Mouse (Mus musculus) lung, embryonic 16.5 days (tissue): Measurements from ENCODE around the gene Prok1. TPM values are rescaled to one million over a fixed set of nuclear protein-coding genes. Genes with fewer than 3 reads are reported as not detected.

Experiments used
- ATAC-seq: fragments of 200-750 bp; cut with Nextera tagmentation; 2 replicates; pipeline ENCODE4 v1.8.0; 2017; ENCODE audit warnings: low read depth, mild to moderate bottlenecking, moderate library complexity
- H3K27ac ChIP-seq: fragments of 300-500 bp; sonication (generic); 2 replicates; pipeline ENCODE4 v1.5.1; 2014; ENCODE audit warnings: mild to moderate bottlenecking, control low read depth, low read length
- H3K27me3 ChIP-seq: fragments of 300-500 bp; sonication (generic); 2 replicates; pipeline ENCODE4 v1.6.1; 2014; ENCODE audit warnings: low read depth, low read length, mixed read lengths; ENCODE audit not compliant: control insufficient read depth, insufficient read depth
- H3K36me3 ChIP-seq: fragments of 300-500 bp; sonication (generic); 2 replicates; pipeline ENCODE4 v1.6.1; 2014; ENCODE audit warnings: low read length; ENCODE audit not compliant: control insufficient read depth, insufficient read depth
- H3K4me1 ChIP-seq: fragments of 300-500 bp; sonication (generic); replicated peaks from 2 replicates; pipeline ENCODE4 v1.6.1; 2014; ENCODE audit warnings: low read length, mixed read lengths; ENCODE audit not compliant: control insufficient read depth, insufficient read depth
- H3K4me2 ChIP-seq: fragments of 300-500 bp; sonication (generic); 2 replicates; pipeline ENCODE4 v1.6.1; 2014; ENCODE audit warnings: low read depth, low read length, control low read depth
- H3K4me3 ChIP-seq: fragments of 300-500 bp; sonication (generic); 2 replicates; pipeline ENCODE4 v1.5.1; 2014; ENCODE audit warnings: mild to moderate bottlenecking, low read length, control low read depth
- H3K9ac ChIP-seq: fragments of 300-500 bp; sonication (generic); 2 replicates; pipeline ENCODE4 v1.6.1; 2014; ENCODE audit warnings: low read length, control low read depth
- H3K9me3 ChIP-seq: fragments of 300-500 bp; sonication (generic); 2 replicates; pipeline ENCODE4 v1.6.1; 2016; ENCODE audit warnings: low read length; ENCODE audit not compliant: control insufficient read depth
- WGBS: fragments of 180-500 bp; shearing (Covaris S2); extraction: QIAGEN DNeasy Blood & Tissue Kit; methylation state at CpG from one replicate; pipeline ENCODE4 v1.1.7; 2014; 5-methylcytosine and 5-hydroxymethylcytosine counted together
- polyA plus RNA-seq: library from polyadenylated mRNA; unstranded; fragments of >200 nt; fragmentation: Nextera tagmentation; extraction: Ambion mirVana; gene quantifications from 2 replicates; pipeline ENCODE4 v1.2.1, GENCODE M21; 2015

The Prok1 gene
- polyA plus RNA-seq, 1 experiment from 2014 or later = not detected

GRCm38 (mm10) chr3:107229822-107230221, 9.7 kb downstream of the Prok1 start:
- Histone ChIP-seq H3K4me2 (no peak overlapping the region), H3K9me3 (no peaks in the 10 kb centered on the region), H3K4me3 (no peak overlapping the region), H3K27ac (no peak overlapping the region), H3K9ac (no peak overlapping the region), H3K4me1 (peaks cover 3% of the 10 kb centered on the region), H3K36me3 (no peaks in the 10 kb centered on the region), H3K27me3 (no peaks in the 10 kb centered on the region)
- ATAC-seq = peak; percentile 60; the same call in 1 of the 2 replicates
- WGBS = 28% methylated on average over 5 of the region's 5 CpGs

GRCm38 (mm10) chr3:107229221-107229620, 10.3 kb downstream of the Prok1 start:
- H3K4me3 ChIP-seq = no peak overlapping the region
- H3K9ac ChIP-seq = no peak overlapping the region
- H3K36me3 ChIP-seq = no peaks in the 10 kb centered on the region
- no peak overlapping the region for H3K27ac ChIP-seq
- no peak for ATAC-seq
- no peaks in the 10 kb centered on the region for H3K9me3 ChIP-seq
- H3K4me2 ChIP-seq = no peak overlapping the region
- WGBS = 56% methylated on average over 5 of the region's 5 CpGs
- no peaks in the 10 kb centered on the region for H3K27me3 ChIP-seq
- peaks cover 3% of the 10 kb centered on the region for H3K4me1 ChIP-seq

GRCm38 (mm10) chr3:107225820-107226219, 13.7 kb downstream of the Prok1 start:
- Histone ChIP-seq H3K27ac (no peak overlapping the region), H3K36me3 (no peaks in the 10 kb centered on the region), H3K4me3 (no peak overlapping the region), H3K27me3 (no peaks in the 10 kb centered on the region), H3K9me3 (no peaks in the 10 kb centered on the region), H3K9ac (no peak overlapping the region), H3K4me1 (peaks cover 3% of the 10 kb centered on the region), H3K4me2 (no peak overlapping the region)
- 78% methylated on average over 5 of the region's 5 CpGs for WGBS
- no peak for ATAC-seq

GRCm38 (mm10) chr3:107223230-107223629, 16.3 kb downstream of the Prok1 start:
- no peaks in the 10 kb centered on the region for H3K36me3 ChIP-seq
- H3K4me2 ChIP-seq = no peak overlapping the region
- no peak overlapping the region for H3K4me3 ChIP-seq
- WGBS = 11% methylated on average over 1 of the region's 1 CpGs
- H3K27ac ChIP-seq = no peak overlapping the region
- no peak overlapping the region for H3K9ac ChIP-seq
- no peaks in the 10 kb centered on the region for H3K27me3 ChIP-seq
- ATAC-seq = peak; percentile 65
- no peaks in the 10 kb centered on the region; the same call in 1 of the 2 replicates for H3K4me1 ChIP-seq
- no peaks in the 10 kb centered on the region for H3K9me3 ChIP-seq

GRCm38 (mm10) chr3:107221608-107222007, 17.9 kb downstream of the Prok1 start, which contains the start of gene Cym:
TSS of gene Cym (minus strand) at chr3:107221732.
- Histone ChIP-seq H3K27ac (no peak within 1 kb of the TSS), H3K27me3 (no peaks in the 10 kb centered on the region), H3K4me1 (no peaks in the 10 kb centered on the region; the same call in 1 of the 2 replicates), H3K9ac (no peak within 1 kb of the TSS), H3K36me3 (no peaks in the 10 kb centered on the region), H3K4me2 (no peak within 1 kb of the TSS), H3K4me3 (no peak within 1 kb of the TSS), H3K9me3 (no peaks in the 10 kb centered on the region)
- peak; percentile 26; the same call in 1 of the 2 replicates for ATAC-seq
- WGBS = 49% methylated on average over 10 of the region's 10 CpGs

- Histone ChIP-seq H3K4me1 (no peaks in the 10 kb centered on the region; the same call in 1 of the 2 replicates), H3K4me2 (no peak overlapping the region), H3K27me3 (no peaks in the 10 kb centered on the region), H3K9ac (no peak overlapping the region), H3K4me3 (no peak overlapping the region), H3K9me3 (no peaks in the 10 kb centered on the region), H3K27ac (no peak overlapping the region), H3K36me3 (no peaks in the 10 kb centered on the region)
- WGBS = 82% methylated on average over 7 of the region's 7 CpGs
- ATAC-seq = no peak
Observed at GRCm38 (mm10) chr3:107218572-107218971, 20.9 kb downstream of the Prok1 start.

GRCm38 (mm10) chr3:107217101-107217480, 22.4 kb downstream of the Prok1 start:
- Histone ChIP-seq H3K4me2 (no peak overlapping the region), H3K27me3 (no peaks in the 10 kb centered on the region), H3K36me3 (no peaks in the 10 kb centered on the region), H3K27ac (no peak overlapping the region), H3K9me3 (no peaks in the 10 kb centered on the region), H3K9ac (no peak overlapping the region), H3K4me1 (no peaks in the 10 kb centered on the region), H3K4me3 (no peak overlapping the region)
- WGBS = 71% methylated on average over 3 of the region's 3 CpGs
- no peak for ATAC-seq

- Histone ChIP-seq H3K9ac (no peak overlapping the region), H3K27ac (no peak overlapping the region), H3K36me3 (no peaks in the 10 kb centered on the region), H3K4me1 (no peaks in the 10 kb centered on the region), H3K4me3 (no peak overlapping the region), H3K27me3 (no peaks in the 10 kb centered on the region), H3K9me3 (no peaks in the 10 kb centered on the region), H3K4me2 (no peak overlapping the region)
- 73% methylated on average over 8 of the region's 8 CpGs for WGBS
- no peak for ATAC-seq
Observed at GRCm38 (mm10) chr3:107216400-107217100, 23.0 kb downstream of the Prok1 start.

- Histone ChIP-seq H3K27ac (no peak overlapping the region), H3K4me2 (no peak overlapping the region), H3K36me3 (no peaks in the 10 kb centered on the region), H3K27me3 (no peaks in the 10 kb centered on the region), H3K9me3 (no peaks in the 10 kb centered on the region), H3K4me3 (no peak overlapping the region), H3K9ac (no peak overlapping the region), H3K4me1 (no peaks in the 10 kb centered on the region)
- ATAC-seq = no peak
- WGBS = 73% methylated on average over 5 of the region's 5 CpGs
Observed at GRCm38 (mm10) chr3:107214606-107215005, 24.9 kb downstream of the Prok1 start.
